Mouse (Mus musculus): Measurements from ENCODE around the gene Mdga1.

DNA sequence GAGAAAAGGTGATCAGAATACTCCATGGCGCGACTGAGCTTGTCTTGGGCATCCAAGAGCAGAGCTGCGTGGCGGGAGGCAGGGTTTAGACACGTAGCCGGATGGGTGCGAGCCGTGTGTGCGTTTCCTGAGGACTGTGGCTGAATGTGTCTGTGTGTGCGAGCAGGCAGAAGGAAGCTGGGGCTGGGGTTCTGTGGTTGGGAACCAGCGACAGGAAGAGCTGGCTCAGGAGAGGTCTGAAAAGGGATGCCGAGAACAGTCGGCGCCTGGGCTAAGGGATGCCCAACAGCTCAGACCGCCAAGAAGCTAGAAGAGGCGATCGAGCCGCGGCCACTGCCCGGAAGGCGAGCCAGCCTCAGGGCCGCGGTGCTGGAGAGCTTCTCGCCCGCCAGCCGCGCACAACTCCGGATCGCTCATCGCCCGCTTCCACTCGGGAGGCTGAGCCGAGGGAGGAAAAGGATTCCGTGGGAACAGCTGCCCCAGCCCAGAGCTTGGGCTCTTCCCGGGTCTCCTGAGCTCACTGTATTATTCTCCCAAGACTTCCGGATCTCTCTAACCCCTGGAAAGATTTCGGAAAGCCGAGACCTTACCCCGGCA lies 83.1 kb downstream of the Mdga1 start:
- TF ChIP-seq CTCF (IDR thresholded peaks at IDR 0.05; ENCODE audit: low read depth, low read length) (no peak), GATA1 (IDR thresholded peaks at IDR 0.05; ENCODE audit: borderline replicate concordance, low read length) (no peak), POLR2AphosphoS5 (IDR thresholded peaks at IDR 0.05; ENCODE audit: insufficient replicate concordance, low read depth, low read length) (no peak)
